Mouse (Mus musculus) left cerebral cortex, postnatal 4 days (tissue): ENCODE measurements at regions not wholly inside any gene's neighbourhood (a gene's known extent, or its start where the extent isn't known, plus 50 kb on each side); places are given as distances from the start of the nearest gene placed in this dataset.

Source experiments
- DNase-seq: peaks from one replicate; pipeline ENCODE4 v3.0.0-alpha.2; 2022
- intact Hi-C: fragments of 180-260 bp; cut with DNase I; formaldehyde crosslinking; loops from one replicate; pipeline ENCODE4 v1.15.1; 2025

DNA sequence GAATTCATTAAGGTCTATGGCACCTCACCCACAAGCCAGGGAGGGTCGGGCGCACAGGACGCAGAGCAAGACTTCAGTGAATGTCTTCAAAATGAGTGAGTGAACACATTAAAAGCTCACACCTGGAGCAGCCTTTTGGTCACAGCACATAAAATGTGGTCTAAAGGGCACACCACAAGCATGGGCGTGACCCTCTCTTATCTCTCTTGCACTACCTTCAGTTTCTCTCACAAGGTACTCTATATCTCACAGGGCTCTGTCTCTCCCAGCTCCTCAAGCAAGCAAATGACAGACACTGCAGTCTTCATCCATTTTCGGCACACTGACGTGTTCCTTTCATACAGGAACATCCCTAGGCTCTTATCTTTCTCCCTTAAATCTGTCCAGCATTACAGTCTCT, 444.0 kb downstream of the Slc16a7 start:
- intact Hi-C loops: no loop called here
- no peak for DNase-seq

DNA sequence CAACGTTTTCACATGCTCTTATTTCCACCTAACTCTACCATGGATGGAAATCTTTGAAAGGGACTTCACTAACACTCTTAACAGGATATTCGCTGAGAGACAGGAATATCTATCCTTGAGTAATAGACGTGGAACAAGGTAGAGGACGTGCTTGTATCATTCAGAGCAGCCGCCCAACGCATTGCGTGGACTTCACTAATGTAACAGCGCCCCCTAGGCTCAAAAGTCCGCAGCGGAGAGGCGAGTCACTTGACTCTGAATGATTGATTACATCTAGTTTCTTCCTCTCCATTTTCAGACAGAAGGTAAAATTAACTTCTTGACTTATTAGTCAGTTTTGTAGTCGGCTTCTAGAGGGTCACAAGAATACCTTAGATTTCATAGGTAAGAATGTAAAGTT, 447.1 kb downstream of the Slc16a7 start:
- peak; percentile 1 for DNase-seq
- intact Hi-C loops: no loop called here

DNA sequence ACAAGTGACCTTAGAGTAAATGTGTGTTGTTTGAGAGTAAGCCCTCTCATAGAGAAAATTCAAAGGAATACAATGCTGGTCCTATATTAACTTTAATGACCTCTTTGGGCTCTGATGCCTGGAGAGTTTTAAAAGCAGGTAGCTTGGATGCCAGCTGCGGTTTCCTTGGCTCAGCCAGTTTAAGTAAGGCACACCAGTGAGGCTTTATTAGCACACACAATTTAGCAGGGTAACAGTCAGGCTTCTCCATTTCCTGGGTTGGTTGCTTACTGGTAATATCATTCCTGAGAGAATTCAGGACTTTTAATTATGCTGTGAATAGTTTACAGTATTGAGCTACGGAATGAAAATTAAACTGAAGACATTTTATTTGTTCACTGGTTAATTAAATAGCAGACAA, 462.0 kb downstream of the Slc16a7 start:
- intact Hi-C loops: no loop called here
- no peak for DNase-seq

DNA sequence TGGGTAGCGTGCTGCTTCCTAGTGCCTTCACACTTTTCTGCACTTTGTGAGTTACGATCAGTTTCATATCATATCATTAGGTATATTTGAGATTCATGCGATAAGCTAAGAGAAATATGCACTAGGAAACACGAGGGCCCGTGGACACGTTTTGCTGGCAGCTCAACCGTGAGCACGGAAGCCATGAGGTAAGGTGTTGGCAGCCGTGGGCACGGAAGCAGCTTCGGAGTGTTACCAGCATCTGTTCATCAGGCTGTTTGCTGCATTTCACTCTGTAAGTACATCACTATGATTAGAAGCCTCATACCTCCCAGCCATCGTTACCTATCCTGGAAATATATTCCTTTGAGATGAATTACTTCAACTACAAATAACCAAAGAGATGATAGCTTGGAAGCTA, 489.2 kb downstream of the Slc16a7 start:
- intact Hi-C loops: no loop called here
- peak; percentile 5 for DNase-seq

DNA sequence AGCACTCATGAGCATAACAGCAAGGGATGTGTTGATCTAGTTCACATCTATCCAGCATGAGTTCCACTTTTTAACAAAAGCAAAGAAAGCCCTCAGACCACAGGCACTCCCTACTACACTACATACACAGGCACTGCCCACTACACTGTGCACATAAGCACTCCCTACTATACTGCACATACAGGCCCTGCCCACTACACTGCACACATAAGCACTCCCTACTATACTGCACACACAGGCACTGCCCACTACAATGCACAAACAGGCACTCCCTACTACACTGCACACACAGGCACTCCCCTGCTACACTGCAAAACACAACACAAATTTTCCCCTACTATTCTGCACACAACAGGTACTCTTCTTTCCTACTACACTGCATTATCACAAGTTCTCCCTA, 510.7 kb downstream of the Slc16a7 start:
- DNase-seq: no peak
- intact Hi-C loops: no loop called here

DNA sequence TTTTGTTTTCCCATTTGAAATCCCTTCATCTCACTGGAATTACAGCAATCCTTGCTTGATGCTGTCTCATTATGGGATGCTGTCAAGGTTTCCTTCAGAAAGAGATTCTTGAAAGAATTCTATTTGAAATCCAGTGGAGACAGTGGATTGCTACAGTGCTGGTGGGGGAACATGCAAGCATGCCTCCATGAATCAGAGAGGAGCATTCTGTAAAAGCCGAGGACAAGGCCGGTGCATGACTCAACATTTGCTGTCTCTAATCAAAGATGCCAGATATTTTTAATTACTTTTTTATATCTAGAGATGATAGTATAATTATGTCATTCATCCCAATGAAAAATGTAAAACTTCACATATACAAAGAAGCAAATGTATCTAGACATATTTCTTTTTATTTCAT, 511.6 kb downstream of the Slc16a7 start:
- intact Hi-C loops: no loop called here
- DNase-seq: no peak

DNA sequence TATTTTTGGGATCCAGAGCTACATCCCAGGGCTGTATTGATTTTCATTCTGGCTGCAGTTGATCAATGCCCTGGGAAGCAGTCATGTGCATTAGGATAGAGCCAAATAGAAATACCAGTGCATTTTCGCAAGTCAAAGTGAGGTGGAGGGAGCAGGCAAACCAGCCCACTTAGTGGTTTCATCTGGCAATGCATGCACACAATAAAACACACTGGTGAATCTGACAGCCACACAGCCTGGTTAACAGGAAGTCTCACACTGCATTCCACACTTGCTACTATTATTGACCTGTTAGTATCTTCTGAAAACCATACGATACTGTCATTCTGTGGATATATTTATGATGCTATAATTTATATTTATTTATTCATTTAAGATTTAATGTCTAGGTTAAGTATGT, 517.1 kb downstream of the Slc16a7 start:
- DNase-seq: no peak
- intact Hi-C loops: no loop called here

DNA sequence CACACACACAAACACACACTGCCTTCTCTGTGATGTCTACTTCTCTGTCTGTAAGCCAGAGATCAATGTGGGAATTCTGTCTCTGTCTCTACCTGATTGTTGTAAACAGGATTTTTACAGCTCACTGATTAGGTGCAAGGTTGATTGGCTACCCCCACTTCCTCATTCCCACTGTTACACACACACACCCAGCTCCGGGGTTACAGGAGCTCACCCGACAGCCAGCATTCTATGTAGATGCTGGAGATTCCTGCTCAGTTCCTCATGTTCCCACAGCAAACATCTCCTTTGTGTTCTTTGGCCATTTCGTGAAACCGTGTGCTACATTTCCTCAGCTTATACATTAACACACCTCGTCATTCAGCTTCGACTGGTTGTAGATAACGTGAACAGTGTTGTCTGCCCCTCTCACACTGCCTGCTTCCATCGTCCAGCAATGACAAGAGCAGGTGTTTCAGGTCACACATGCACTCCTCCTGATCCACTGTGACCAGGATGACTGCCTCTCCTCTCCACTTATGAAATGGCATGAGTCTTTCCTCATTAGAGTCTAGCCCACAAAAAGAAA, 546.6 kb downstream of the Slc16a7 start:
- DNase-seq: no peak
- intact Hi-C loops: no loop called here

DNA sequence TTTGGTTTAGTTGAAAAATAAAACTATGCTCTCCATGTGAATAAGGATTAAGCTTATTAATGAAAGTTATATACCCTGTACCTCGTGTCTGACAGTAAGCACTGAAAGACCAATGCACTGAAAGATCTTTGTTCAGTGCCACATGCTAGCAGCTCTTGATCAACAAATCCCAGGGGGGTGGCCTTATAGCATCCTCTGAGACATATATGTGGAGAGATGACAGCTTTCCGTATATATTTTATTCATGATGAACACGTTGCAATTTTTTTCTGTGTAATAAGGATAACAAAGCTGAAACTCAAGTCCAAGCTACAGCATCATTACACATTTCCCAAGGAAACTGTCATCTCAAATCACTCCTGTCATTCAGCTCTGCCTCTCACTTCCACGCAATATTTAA, 555.3 kb downstream of the Slc16a7 start:
- intact Hi-C loops: no loop called here

DNA sequence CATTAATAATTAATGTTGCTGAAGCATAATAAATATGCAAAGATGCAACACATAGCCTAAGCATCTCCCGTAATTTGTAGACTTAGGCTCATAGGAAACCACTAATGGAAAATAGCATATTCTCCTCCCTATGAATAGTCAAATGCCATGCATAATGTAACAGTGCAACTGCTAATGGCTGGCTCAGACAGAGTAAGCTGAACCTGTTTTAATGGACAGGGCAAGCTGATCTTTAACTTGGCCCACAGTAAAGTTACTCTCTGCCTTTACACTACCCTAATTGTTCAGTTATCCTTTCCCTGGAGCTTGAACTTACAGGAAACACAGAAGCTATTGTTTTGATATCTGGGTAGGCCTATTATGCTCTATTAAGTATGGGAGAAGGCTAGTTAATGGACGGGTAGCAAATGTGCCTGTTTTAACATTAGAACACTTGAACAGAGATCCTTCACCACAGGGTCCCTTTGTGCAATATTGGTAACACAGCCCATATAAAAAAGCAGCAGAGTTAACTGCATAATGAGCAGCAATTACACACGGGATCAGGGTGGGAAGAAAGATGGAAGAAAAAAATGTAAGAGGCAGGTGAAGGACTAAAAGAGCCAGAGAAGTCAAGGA, 585.2 kb downstream of the Slc16a7 start:
- no peak for DNase-seq
- intact Hi-C loops: no loop called here

More for the DNA sequence above, 555.3 kb downstream of the Slc16a7 start:
- no peak for DNase-seq
